Mouse (Mus musculus): ENCODE measurements around the gene Spats2l. TPM values are rescaled to one million over a fixed set of nuclear protein-coding genes. Genes with fewer than 3 reads are reported as not detected.

The Spats2l gene
- polyA plus RNA-seq, 1 experiment from 2014 or later: 69.5 TPM

GRCm38 (mm10) chr1:57849916-57850315, 76.0 kb downstream of the Spats2l start:
- ATAC-seq (replicated peaks; ENCODE audit: low FRiP score, low read depth) (no peak), DNase-seq (ENCODE audit: low spot score) (peak; percentile 74)
- 0 out of 2 replicates have a peak overlapping the region, but pooled peaks have one; percentile 32 for H3K4me2 ChIP-seq (ENCODE audit: low read length)
- no peaks in the 10 kb centered on the region for H3K4me1 ChIP-seq (replicated peaks; ENCODE audit: insufficient read depth, low read length)
- no peak overlapping the region for H3K27ac ChIP-seq
- no peak overlapping the region for H3K9ac ChIP-seq (ENCODE audit: low read depth, low read length)
- no peaks in the 10 kb centered on the region for H3K27me3 ChIP-seq (ENCODE audit: insufficient read depth, low read length)
- no peak overlapping the region for H3K4me3 ChIP-seq (replicated peaks; ENCODE audit: low read depth, low read length)
- no peaks in the 10 kb centered on the region for H3K36me3 ChIP-seq (ENCODE audit: insufficient read depth, low read length)
- TF ChIP-seq CTCF (IDR thresholded peaks at IDR 0.05; ENCODE audit: low read depth): no peak
- 56% methylated on average over 3 of the region's 3 CpGs for WGBS
- no peaks in the 10 kb centered on the region for H3K9me3 ChIP-seq (replicated peaks; ENCODE audit: low read length)

- no peak overlapping the region for H3K27ac ChIP-seq
- WGBS: 93% methylated on average over 6 of the region's 6 CpGs
Observed at GRCm38 (mm10) chr1:57851871-57852270, 77.9 kb downstream of the Spats2l start.

GRCm38 (mm10) chr1:57852562-57853271, 78.8 kb downstream of the Spats2l start:
- no peak for TF ChIP-seq CTCF (IDR thresholded peaks at IDR 0.05; ENCODE audit: low read depth)
- WGBS: 56% methylated on average over 12 of the region's 12 CpGs
- Histone ChIP-seq H3K4me2 (ENCODE audit: low read length) (no peak overlapping the region), H3K4me1 (replicated peaks; ENCODE audit: insufficient read depth, low read length) (no peaks in the 10 kb centered on the region), H3K4me3 (replicated peaks; ENCODE audit: low read depth, low read length) (no peak overlapping the region), H3K36me3 (ENCODE audit: insufficient read depth, low read length) (no peaks in the 10 kb centered on the region), H3K27me3 (ENCODE audit: insufficient read depth, low read length) (no peaks in the 10 kb centered on the region), H3K27ac (no peak overlapping the region), H3K9me3 (replicated peaks; ENCODE audit: low read length) (no peaks in the 10 kb centered on the region), H3K9ac (ENCODE audit: low read depth, low read length) (no peak overlapping the region)
- no peak for ATAC-seq (replicated peaks; ENCODE audit: low FRiP score, low read depth)
- peak; percentile 17 for DNase-seq (ENCODE audit: low spot score)

More at GRCm38 (mm10) chr1:57851871-57852270, 77.9 kb downstream of the Spats2l start:
- no peak for DNase-seq (ENCODE audit: low spot score)
- no peak for ATAC-seq (replicated peaks; ENCODE audit: low FRiP score, low read depth)
- Histone ChIP-seq H3K9ac (ENCODE audit: low read depth, low read length) (no peak overlapping the region), H3K36me3 (ENCODE audit: insufficient read depth, low read length) (no peaks in the 10 kb centered on the region), H3K4me2 (ENCODE audit: low read length) (no peak overlapping the region), H3K4me1 (replicated peaks; ENCODE audit: insufficient read depth, low read length) (no peaks in the 10 kb centered on the region), H3K4me3 (replicated peaks; ENCODE audit: low read depth, low read length) (no peak overlapping the region), H3K27me3 (ENCODE audit: insufficient read depth, low read length) (no peaks in the 10 kb centered on the region), H3K9me3 (replicated peaks; ENCODE audit: low read length) (no peaks in the 10 kb centered on the region)
- no peak for TF ChIP-seq CTCF (IDR thresholded peaks at IDR 0.05; ENCODE audit: low read depth)

GRCm38 (mm10) chr1:57857799-57858198, 83.8 kb downstream of the Spats2l start:
- DNase-seq (ENCODE audit: low spot score): no peak
- Histone ChIP-seq H3K4me3 (replicated peaks; ENCODE audit: low read depth, low read length) (no peak overlapping the region), H3K36me3 (ENCODE audit: insufficient read depth, low read length) (no peaks in the 10 kb centered on the region), H3K4me2 (ENCODE audit: low read length) (no peak overlapping the region), H3K9ac (ENCODE audit: low read depth, low read length) (no peak overlapping the region), H3K9me3 (replicated peaks; ENCODE audit: low read length) (no peaks in the 10 kb centered on the region), H3K27me3 (ENCODE audit: insufficient read depth, low read length) (no peaks in the 10 kb centered on the region), H3K4me1 (replicated peaks; ENCODE audit: insufficient read depth, low read length) (no peaks in the 10 kb centered on the region), H3K27ac (no peak overlapping the region)
- WGBS: 53% methylated on average over 5 of the region's 5 CpGs
- no peak for ATAC-seq (replicated peaks; ENCODE audit: low FRiP score, low read depth)
- TF ChIP-seq CTCF (IDR thresholded peaks at IDR 0.05; ENCODE audit: low read depth): no peak

GRCm38 (mm10) chr1:57862024-57862423, 88.1 kb downstream of the Spats2l start:
- Histone ChIP-seq H3K4me2 (ENCODE audit: low read length) (no peak overlapping the region), H3K9me3 (replicated peaks; ENCODE audit: low read length) (no peaks in the 10 kb centered on the region), H3K9ac (ENCODE audit: low read depth, low read length) (no peak overlapping the region), H3K27me3 (ENCODE audit: insufficient read depth, low read length) (no peaks in the 10 kb centered on the region), H3K4me3 (replicated peaks; ENCODE audit: low read depth, low read length) (no peak overlapping the region), H3K4me1 (replicated peaks; ENCODE audit: insufficient read depth, low read length) (no peaks in the 10 kb centered on the region), H3K27ac (no peak overlapping the region), H3K36me3 (ENCODE audit: insufficient read depth, low read length) (no peaks in the 10 kb centered on the region)
- no peak for TF ChIP-seq CTCF (IDR thresholded peaks at IDR 0.05; ENCODE audit: low read depth)
- peak; percentile 25 for DNase-seq (ENCODE audit: low spot score)
- WGBS: 91% methylated on average over 4 of the region's 4 CpGs
- no peak for ATAC-seq (replicated peaks; ENCODE audit: low FRiP score, low read depth)

GRCm38 (mm10) chr1:57868651-57869050, 94.7 kb downstream of the Spats2l start:
- Histone ChIP-seq H3K4me2 (ENCODE audit: low read length) (peak overlapping the region; percentile 21; the same call in 1 of the 2 replicates), H3K4me3 (replicated peaks; ENCODE audit: low read depth, low read length) (no peak overlapping the region), H3K27ac (peak overlapping the region; percentile 47; the same call in 1 of the 2 replicates), H3K36me3 (ENCODE audit: insufficient read depth, low read length) (no peaks in the 10 kb centered on the region), H3K27me3 (ENCODE audit: insufficient read depth, low read length) (no peaks in the 10 kb centered on the region), H3K9me3 (replicated peaks; ENCODE audit: low read length) (no peaks in the 10 kb centered on the region), H3K9ac (ENCODE audit: low read depth, low read length) (no peak overlapping the region), H3K4me1 (replicated peaks; ENCODE audit: insufficient read depth, low read length) (peaks cover 14% of the 10 kb centered on the region; the same call in 1 of the 2 replicates)
- ATAC-seq (replicated peaks; ENCODE audit: low FRiP score, low read depth) (no peak), DNase-seq (ENCODE audit: low spot score) (peak; percentile 74)
- no peak for TF ChIP-seq CTCF (IDR thresholded peaks at IDR 0.05; ENCODE audit: low read depth)
- 23% methylated on average over 13 of the region's 13 CpGs for WGBS
